Mouse (Mus musculus) kidney, adult 2 months (tissue): ENCODE measurements around the gene Atg5. TPM values are rescaled to one million over a fixed set of nuclear protein-coding genes. Genes with fewer than 3 reads are reported as not detected.
"Not testable (repeated sequence)": the region's sequence is repeated elsewhere in the genome, so short reads cannot be mapped to it uniquely, and the experiment has no call there.

Experiments used
- DNase-seq: peaks from one replicate; pipeline ENCODE4 v3.0.0; 2021
- H3K27ac ChIP-seq: fragments of 200-500 bp; 2 replicates; pipeline ENCODE4 v1.5.1; 2012; ENCODE audit warnings: low read depth, low read length, control low read depth, inconsistent platforms; ENCODE audit not compliant: insufficient read depth
- H3K27me3 ChIP-seq: fragments of 200-500 bp; replicated peaks from 2 replicates; pipeline ENCODE4 v1.6.1; 2012; ENCODE audit warnings: mild to moderate bottlenecking, moderate library complexity, low read length, inconsistent platforms; ENCODE audit not compliant: control insufficient read depth, insufficient read depth
- H3K36me3 ChIP-seq: fragments of 200-500 bp; 2 replicates; pipeline ENCODE4 v1.6.1; 2012; ENCODE audit warnings: mild to moderate bottlenecking, moderate library complexity, low read length, inconsistent platforms; ENCODE audit not compliant: control insufficient read depth, insufficient read depth
- H3K4me1 ChIP-seq: fragments of 200-500 bp; 2 replicates; pipeline ENCODE4 v1.6.1; 2011; ENCODE audit warnings: low read length; ENCODE audit not compliant: control insufficient read depth, insufficient read depth
- H3K4me3 ChIP-seq: fragments of 200-500 bp; 2 replicates; pipeline ENCODE4 v1.5.1; 2011; ENCODE audit warnings: mild to moderate bottlenecking, low read depth, low read length, control low read depth; ENCODE audit not compliant: insufficient read depth
- CTCF ChIP-seq: fragments of 200-500 bp; conservative IDR thresholded peaks from 2 replicates; pipeline ENCODE4 v1.5.1; 2011; ENCODE audit warnings: low read depth, mild to moderate bottlenecking, control low read depth, low read length, moderate library complexity, mixed read lengths; ENCODE audit not compliant: insufficient read depth, insufficient read length
- POLR2A ChIP-seq: fragments of 200-500 bp; IDR thresholded peaks from one replicate; pipeline ENCODE4 v1.6.1; 2011; ENCODE audit warnings: low read depth, low read length, control low read depth
- WGBS: fragments of 180-500 bp; shearing (Covaris S2); methylation state at CpG from one replicate; pipeline ENCODE4 v1.1.7; 2018; 5-methylcytosine and 5-hydroxymethylcytosine counted together
- polyA plus RNA-seq: library from polyadenylated mRNA; depleted of rRNA; stranded (reverse); fragments of >200 nt; gene quantifications from 2 replicates; pipeline ENCODE4 v1.2.3, GENCODE M21; 2012

Gene Atg5
- polyA plus RNA-seq, 1 experiment, result 13.5 TPM

- Histone ChIP-seq H3K4me3 (no peak overlapping the region), H3K36me3 (no peaks in the 10 kb centered on the region), H3K27ac (peak overlapping the region; percentile 8; the same call in 1 of the 2 replicates), H3K4me1 (peaks cover 10% of the 10 kb centered on the region), H3K27me3 (no peaks in the 10 kb centered on the region)
- 58% methylated on average over 13 of the region's 13 CpGs for WGBS
- TF ChIP-seq POLR2A (no peak), CTCF (no peak)
- peak; percentile 39 for DNase-seq
Measured at GRCm38 (mm10) chr10:44325551-44326500, 57.7 kb downstream of the Atg5 start.

- no peak overlapping the region for H3K4me3 ChIP-seq
- H3K4me1 ChIP-seq, result peaks cover 10% of the 10 kb centered on the region
- TF ChIP-seq CTCF (no peak), POLR2A (no peak)
- no peak overlapping the region for H3K27ac ChIP-seq
- H3K27me3 ChIP-seq, result no peaks in the 10 kb centered on the region
- 88% methylated on average over 9 of the region's 9 CpGs for WGBS
- H3K36me3 ChIP-seq, result no peaks in the 10 kb centered on the region
- DNase-seq, result no peak
Measured at GRCm38 (mm10) chr10:44327057-44327456, 58.9 kb downstream of the Atg5 start.

- Histone ChIP-seq H3K4me1 (peaks cover 10% of the 10 kb centered on the region), H3K27me3 (no peaks in the 10 kb centered on the region), H3K36me3 (no peaks in the 10 kb centered on the region), H3K27ac (no peak overlapping the region), H3K4me3 (no peak overlapping the region)
- WGBS, result 64% methylated on average over 3 of the region's 3 CpGs
- DNase-seq, result peak; percentile 29
- TF ChIP-seq CTCF (no peak), POLR2A (no peak)
Measured at GRCm38 (mm10) chr10:44328347-44328746, 60.2 kb downstream of the Atg5 start.

DNA sequence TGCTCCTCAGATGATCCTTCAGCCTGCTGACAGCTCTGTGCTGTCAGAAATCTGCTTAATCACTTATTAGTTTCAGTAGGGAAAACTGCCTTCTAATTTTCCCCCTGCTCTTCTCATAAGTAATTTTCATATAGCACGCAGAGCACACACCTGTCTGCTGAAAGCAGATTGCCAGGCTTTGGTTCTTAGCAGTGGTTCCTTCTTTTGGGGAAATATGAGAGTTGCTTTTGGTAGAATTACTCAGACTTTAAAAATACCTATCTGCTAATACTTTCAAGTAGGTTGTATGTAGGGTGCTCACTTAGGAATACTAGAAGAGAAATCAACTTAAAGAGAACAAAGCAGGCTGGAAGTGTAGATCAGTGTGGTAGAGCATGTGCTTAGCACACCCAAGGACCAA is 62.6 kb downstream of the Atg5 start:
- 98% methylated on average over 1 of the region's 1 CpGs for WGBS
- peaks cover 7% of the 10 kb centered on the region for H3K4me1 ChIP-seq
- H3K27me3 ChIP-seq, result no peaks in the 10 kb centered on the region
- DNase-seq, result no peak
- H3K4me3 ChIP-seq, result no peak overlapping the region
- no peaks in the 10 kb centered on the region for H3K36me3 ChIP-seq
- H3K27ac ChIP-seq, result no peak overlapping the region
- TF ChIP-seq CTCF, result no peak
- no peak for TF ChIP-seq POLR2A

- no peak for DNase-seq
- H3K27me3 ChIP-seq, result no peaks in the 10 kb centered on the region
- WGBS, result 38% methylated on average over 2 of the region's 2 CpGs
- H3K4me1 ChIP-seq, result peaks cover 1% of the 10 kb centered on the region; the same call in 1 of the 2 replicates
- no peak overlapping the region for H3K27ac ChIP-seq
- TF ChIP-seq CTCF, result no peak
- no peak for TF ChIP-seq POLR2A
- no peaks in the 10 kb centered on the region for H3K36me3 ChIP-seq
- no peak overlapping the region for H3K4me3 ChIP-seq
Measured at GRCm38 (mm10) chr10:44331469-44331868, 63.3 kb downstream of the Atg5 start.

GRCm38 (mm10) chr10:44332656-44333055 is 64.5 kb downstream of the Atg5 start:
- not testable (repeated sequence) for H3K27ac ChIP-seq
- WGBS, result 95% methylated on average over 3 of the region's 3 CpGs

GRCm38 (mm10) chr10:44336641-44337382 is 68.7 kb downstream of the Atg5 start:
- H3K27ac ChIP-seq, H3K27me3 ChIP-seq, H3K4me3 ChIP-seq, DNase-seq, H3K4me1 ChIP-seq, H3K36me3 ChIP-seq: not testable (repeated sequence)
- WGBS, result 77% methylated on average over 3 of the region's 3 CpGs

More at GRCm38 (mm10) chr10:44332656-44333055, 64.5 kb downstream of the Atg5 start:
- not testable (repeated sequence) for DNase-seq, H3K36me3 ChIP-seq, H3K27me3 ChIP-seq, H3K4me1 ChIP-seq, H3K4me3 ChIP-seq
